Mouse (Mus musculus) adrenal gland, postnatal 25 days (tissue): ENCODE data around the gene Cyb5r4. TPM values are rescaled to one million over a fixed set of nuclear protein-coding genes. Genes with fewer than 3 reads are reported as not detected.

ENCODE experiments used
- total RNA-seq: library from RNA; stranded (reverse); gene quantifications from 2 replicates; pipeline ENCODE4 v1.2.3, GENCODE M21; 2021

The Cyb5r4 gene
- total RNA-seq, 1 experiment from 2014 or later = 44.0 TPM

Other genes with a start within 250 kb of the Cyb5r4 start
- gene Snap91, start 141.4 kb upstream of the Cyb5r4 start, total RNA-seq = 34.4 and 38.5 TPM in 2 replicates
- gene Ripply2, start 6.5 kb upstream of the Cyb5r4 start, total RNA-seq = 1.4 TPM in 1 of 2 replicates, not detected in the other
- gene Mrap2, start 122.3 kb downstream of the Cyb5r4 start, total RNA-seq = 1.5 TPM in 1 of 2 replicates, not detected in the other
- 7.9 and 9.9 TPM in 2 replicates for gene Cep162, start 233.5 kb downstream of the Cyb5r4 start, total RNA-seq